Mouse (Mus musculus): Measurements from ENCODE around the gene Map9.
"Not testable (repeated sequence)": the region's sequence is repeated elsewhere in the genome, so short reads cannot be mapped to it uniquely, and the experiment has no call there.

Gene Map9

GRCm38 (mm10) chr3:82412397-82412796 lies 54.6 kb downstream of the Map9 start:
- peak; percentile 10 for DNase-seq (ENCODE audit: low read depth)

DNA sequence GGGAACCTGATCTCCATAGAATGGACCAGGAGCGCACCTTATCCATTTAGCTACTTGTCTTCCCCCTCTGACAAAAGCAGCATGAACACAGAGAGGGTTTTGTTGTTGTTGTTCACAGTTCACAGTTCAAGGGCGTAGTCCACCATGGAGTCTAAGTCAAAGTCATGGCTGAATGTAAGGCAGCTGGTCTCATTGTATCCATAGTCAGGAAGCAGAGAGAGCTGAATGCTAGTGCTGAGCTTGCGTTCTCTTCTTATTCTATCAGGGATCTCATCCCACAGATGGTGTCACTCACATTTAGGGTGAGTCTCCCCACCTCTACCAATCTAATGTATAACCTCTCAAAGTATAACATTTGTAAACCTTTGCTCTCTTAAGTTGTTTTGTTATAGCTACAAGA lies 60.1 kb downstream of the Map9 start:
- no peak for DNase-seq (ENCODE audit: low read depth)

GRCm38 (mm10) chr3:82435351-82435750 lies 77.5 kb downstream of the Map9 start:
- no peak for DNase-seq (ENCODE audit: low read depth)

- DNase-seq (ENCODE audit: low read depth) = no peak
Observed at GRCm38 (mm10) chr3:82440976-82441375, 83.1 kb downstream of the Map9 start.

- DNase-seq (ENCODE audit: low read depth) = not testable (repeated sequence)
Observed at GRCm38 (mm10) chr3:82441601-82442000, 83.8 kb downstream of the Map9 start.

All from c-Kit-positive CD71-positive TER-119-negative erythroid progenitor cells, embryonic 14.5 days (primary cell).